Mouse (Mus musculus): ENCODE measurements at regions not wholly inside any gene's neighbourhood (a gene's known extent, or its start where the extent isn't known, plus 50 kb on each side); places are given as distances from the start of the nearest gene placed in this dataset.

GRCm38 (mm10) chr10:118573247-118573646 is 132.4 kb downstream of the Ifng start:
- 71% methylated on average over 3 of the region's 3 CpGs for WGBS
- H3K9ac ChIP-seq: no peak overlapping the region
- no peak overlapping the region for H3K4me2 ChIP-seq
- no peaks in the 10 kb centered on the region for H3K9me3 ChIP-seq
- ATAC-seq (ENCODE audit: low read depth): no peak
- H3K4me3 ChIP-seq: no peak overlapping the region
- no peak overlapping the region for H3K27ac ChIP-seq (replicated peaks)
- no peaks in the 10 kb centered on the region for H3K27me3 ChIP-seq
- no peaks in the 10 kb centered on the region for H3K4me1 ChIP-seq (replicated peaks)
- no peaks in the 10 kb centered on the region for H3K36me3 ChIP-seq

GRCm38 (mm10) chr10:118575570-118575969 is 134.7 kb downstream of the Ifng start:
- no peaks in the 10 kb centered on the region for H3K4me1 ChIP-seq (replicated peaks)
- ATAC-seq (ENCODE audit: low read depth): no peak
- H3K27me3 ChIP-seq: no peaks in the 10 kb centered on the region
- no peaks in the 10 kb centered on the region for H3K36me3 ChIP-seq
- H3K27ac ChIP-seq (replicated peaks): no peak overlapping the region
- no peak overlapping the region for H3K9ac ChIP-seq
- H3K4me2 ChIP-seq: no peak overlapping the region
- H3K4me3 ChIP-seq: no peak overlapping the region
- WGBS: 66% methylated on average over 7 of the region's 7 CpGs
- no peaks in the 10 kb centered on the region; the same call in 1 of the 2 replicates for H3K9me3 ChIP-seq

GRCm38 (mm10) chr10:118581376-118581775 is 140.5 kb downstream of the Ifng start:
- Histone ChIP-seq H3K9ac (no peak overlapping the region), H3K4me2 (no peak overlapping the region), H3K27me3 (no peaks in the 10 kb centered on the region), H3K36me3 (no peaks in the 10 kb centered on the region), H3K4me1 (replicated peaks) (no peaks in the 10 kb centered on the region), H3K9me3 (no peaks in the 10 kb centered on the region; the same call in 1 of the 2 replicates), H3K27ac (replicated peaks) (no peak overlapping the region), H3K4me3 (no peak overlapping the region)
- no peak for ATAC-seq (ENCODE audit: low read depth)
- 56% methylated on average over 2 of the region's 2 CpGs for WGBS

- WGBS: 89% methylated on average over 4 of the region's 4 CpGs
- H3K4me3 ChIP-seq: no peak overlapping the region
- H3K9ac ChIP-seq: no peak overlapping the region
- no peak for ATAC-seq (ENCODE audit: low read depth)
- peaks cover 5% of the 10 kb centered on the region; the same call in 1 of the 2 replicates for H3K4me1 ChIP-seq (replicated peaks)
- no peaks in the 10 kb centered on the region for H3K9me3 ChIP-seq
- no peaks in the 10 kb centered on the region for H3K27me3 ChIP-seq
- H3K4me2 ChIP-seq: no peak overlapping the region
- no peaks in the 10 kb centered on the region for H3K36me3 ChIP-seq
- H3K27ac ChIP-seq (replicated peaks): no peak overlapping the region
Measured at GRCm38 (mm10) chr10:118585821-118586220, 145.0 kb downstream of the Ifng start.

GRCm38 (mm10) chr10:118588198-118588597 is 147.4 kb downstream of the Ifng start:
- no peak overlapping the region for H3K4me2 ChIP-seq
- no peaks in the 10 kb centered on the region for H3K36me3 ChIP-seq
- no peak for ATAC-seq (ENCODE audit: low read depth)
- WGBS: 79% methylated on average over 8 of the region's 8 CpGs
- H3K9me3 ChIP-seq: no peaks in the 10 kb centered on the region
- H3K4me1 ChIP-seq (replicated peaks): peaks cover 10% of the 10 kb centered on the region; the same call in 1 of the 2 replicates
- H3K4me3 ChIP-seq: no peak overlapping the region
- no peak overlapping the region for H3K9ac ChIP-seq
- no peak overlapping the region for H3K27ac ChIP-seq (replicated peaks)
- H3K27me3 ChIP-seq: no peaks in the 10 kb centered on the region

- no peak overlapping the region for H3K9ac ChIP-seq
- no peak overlapping the region for H3K4me3 ChIP-seq
- H3K9me3 ChIP-seq: no peaks in the 10 kb centered on the region
- no peaks in the 10 kb centered on the region for H3K36me3 ChIP-seq
- no peaks in the 10 kb centered on the region for H3K27me3 ChIP-seq
- no peak overlapping the region for H3K27ac ChIP-seq (replicated peaks)
- no peak overlapping the region for H3K4me2 ChIP-seq
- peaks cover 8% of the 10 kb centered on the region; the same call in 1 of the 2 replicates for H3K4me1 ChIP-seq (replicated peaks)
- WGBS: 23% methylated on average over 16 of the region's 16 CpGs
- ATAC-seq (ENCODE audit: low read depth): peak; percentile 67
Measured at GRCm38 (mm10) chr10:118592648-118593368, 152.0 kb downstream of the Ifng start.

- Histone ChIP-seq H3K4me2 (no peak overlapping the region), H3K9me3 (no peaks in the 10 kb centered on the region), H3K4me1 (replicated peaks) (peaks cover 14% of the 10 kb centered on the region), H3K27me3 (no peaks in the 10 kb centered on the region), H3K9ac (no peak overlapping the region), H3K36me3 (no peaks in the 10 kb centered on the region), H3K27ac (replicated peaks) (no peak overlapping the region), H3K4me3 (no peak overlapping the region)
- 68% methylated on average over 8 of the region's 8 CpGs for WGBS
- ATAC-seq (ENCODE audit: low read depth): no peak
Measured at GRCm38 (mm10) chr10:118596206-118596605, 155.4 kb downstream of the Ifng start.

GRCm38 (mm10) chr10:118598497-118598896 is 157.7 kb downstream of the Ifng start:
- no peak overlapping the region for H3K4me3 ChIP-seq
- H3K4me1 ChIP-seq (replicated peaks): peaks cover 6% of the 10 kb centered on the region
- no peak overlapping the region for H3K4me2 ChIP-seq
- 53% methylated on average over 4 of the region's 4 CpGs for WGBS
- H3K27me3 ChIP-seq: no peaks in the 10 kb centered on the region
- H3K9ac ChIP-seq: no peak overlapping the region
- H3K9me3 ChIP-seq: no peaks in the 10 kb centered on the region
- H3K36me3 ChIP-seq: no peaks in the 10 kb centered on the region
- 0 out of 2 replicates have a peak overlapping the region, but pooled peaks have one; percentile 38 for H3K27ac ChIP-seq (replicated peaks)
- peak; percentile 79 for ATAC-seq (ENCODE audit: low read depth)

GRCm38 (mm10) chr10:118599197-118599596 is 158.4 kb downstream of the Ifng start:
- WGBS: 85% methylated on average over 5 of the region's 5 CpGs

GRCm38 (mm10) chr10:118599610-118600009 is 158.8 kb downstream of the Ifng start:
- 91% methylated on average over 4 of the region's 4 CpGs for WGBS

More at GRCm38 (mm10) chr10:118599197-118599596, 158.4 kb downstream of the Ifng start:
- H3K36me3 ChIP-seq: no peaks in the 10 kb centered on the region
- peaks cover 6% of the 10 kb centered on the region for H3K4me1 ChIP-seq (replicated peaks)
- no peaks in the 10 kb centered on the region for H3K9me3 ChIP-seq
- H3K27ac ChIP-seq (replicated peaks): no peak overlapping the region
- H3K4me3 ChIP-seq: no peak overlapping the region
- no peak overlapping the region for H3K4me2 ChIP-seq
- ATAC-seq (ENCODE audit: low read depth): no peak
- H3K27me3 ChIP-seq: no peaks in the 10 kb centered on the region
- H3K9ac ChIP-seq: no peak overlapping the region

GRCm38 (mm10) chr10:118602922-118603321 is 162.1 kb downstream of the Ifng start:
- 80% methylated on average over 4 of the region's 4 CpGs for WGBS
- H3K36me3 ChIP-seq: no peaks in the 10 kb centered on the region
- no peak for ATAC-seq (ENCODE audit: low read depth)

More at GRCm38 (mm10) chr10:118599610-118600009, 158.8 kb downstream of the Ifng start:
- Histone ChIP-seq H3K36me3 (no peaks in the 10 kb centered on the region), H3K4me3 (no peak overlapping the region), H3K9me3 (no peaks in the 10 kb centered on the region), H3K27ac (replicated peaks) (no peak overlapping the region), H3K4me1 (replicated peaks) (peaks cover 6% of the 10 kb centered on the region), H3K9ac (no peak overlapping the region), H3K4me2 (no peak overlapping the region), H3K27me3 (no peaks in the 10 kb centered on the region)
- no peak for ATAC-seq (ENCODE audit: low read depth)

GRCm38 (mm10) chr10:118603857-118604414 is 163.1 kb downstream of the Ifng start:
- no peak for ATAC-seq (ENCODE audit: low read depth)
- Histone ChIP-seq H3K27me3 (no peaks in the 10 kb centered on the region), H3K9ac (no peak overlapping the region), H3K27ac (replicated peaks) (no peak overlapping the region), H3K36me3 (no peaks in the 10 kb centered on the region), H3K4me1 (replicated peaks) (no peaks in the 10 kb centered on the region), H3K9me3 (no peaks in the 10 kb centered on the region), H3K4me3 (no peak overlapping the region), H3K4me2 (no peak overlapping the region)
- 85% methylated on average over 13 of the region's 13 CpGs for WGBS

More at GRCm38 (mm10) chr10:118602922-118603321, 162.1 kb downstream of the Ifng start:
- peaks cover 6% of the 10 kb centered on the region for H3K4me1 ChIP-seq (replicated peaks)
- H3K9ac ChIP-seq: no peak overlapping the region
- no peaks in the 10 kb centered on the region for H3K9me3 ChIP-seq
- H3K27ac ChIP-seq (replicated peaks): no peak overlapping the region
- H3K4me3 ChIP-seq: no peak overlapping the region
- H3K27me3 ChIP-seq: no peaks in the 10 kb centered on the region
- no peak overlapping the region for H3K4me2 ChIP-seq

All from neural tube, embryonic 13.5 days (tissue).